Mouse (Mus musculus): ENCODE measurements around the gene Hlf. TPM values are rescaled to one million over a fixed set of nuclear protein-coding genes. Genes with fewer than 3 reads are reported as not detected.
A peak's percentile ranks its signal among the peaks of the same experiment; 100 is the strongest.

Hlf gene
- polyA plus RNA-seq, 1 experiment from 2014 or later: 0.92 TPM

GRCm38 (mm10) chr11:90306993-90307392 is 83.7 kb downstream of the Hlf start:
- Histone ChIP-seq H3K36me3 (ENCODE audit: control insufficient read depth, insufficient read depth, low read length) (no peaks in the 10 kb centered on the region), H3K4me2 (ENCODE audit: low read length) (no peak overlapping the region), H3K4me1 (replicated peaks; ENCODE audit: control insufficient read depth, insufficient read depth, low read length) (no peaks in the 10 kb centered on the region), H3K9ac (ENCODE audit: low read length) (no peak overlapping the region), H3K4me3 (ENCODE audit: low read depth, low read length) (no peak overlapping the region), H3K27me3 (replicated peaks; ENCODE audit: control insufficient read depth, insufficient read depth, low read length) (no peaks in the 10 kb centered on the region), H3K9me3 (ENCODE audit: control insufficient read depth, low read length) (no peaks in the 10 kb centered on the region), H3K27ac (ENCODE audit: low read depth) (no peak overlapping the region)
- no peak for ATAC-seq (replicated peaks; ENCODE audit: low FRiP score, low TSS enrichment, low read depth)
- 55% methylated on average over 6 of the region's 6 CpGs for WGBS
- DNase-seq (ENCODE audit: low spot score): peak; percentile 74

GRCm38 (mm10) chr11:90306067-90306466 is 84.6 kb downstream of the Hlf start:
- Histone ChIP-seq H3K9me3 (ENCODE audit: control insufficient read depth, low read length) (no peaks in the 10 kb centered on the region), H3K27me3 (replicated peaks; ENCODE audit: control insufficient read depth, insufficient read depth, low read length) (no peaks in the 10 kb centered on the region), H3K4me3 (ENCODE audit: low read depth, low read length) (no peak overlapping the region), H3K4me2 (ENCODE audit: low read length) (no peak overlapping the region), H3K9ac (ENCODE audit: low read length) (no peak overlapping the region), H3K36me3 (ENCODE audit: control insufficient read depth, insufficient read depth, low read length) (no peaks in the 10 kb centered on the region), H3K4me1 (replicated peaks; ENCODE audit: control insufficient read depth, insufficient read depth, low read length) (no peaks in the 10 kb centered on the region), H3K27ac (ENCODE audit: low read depth) (no peak overlapping the region)
- no peak for ATAC-seq (replicated peaks; ENCODE audit: low FRiP score, low TSS enrichment, low read depth)
- peak; percentile 36 for DNase-seq (ENCODE audit: low spot score)
- 90% methylated on average over 5 of the region's 5 CpGs for WGBS

GRCm38 (mm10) chr11:90294622-90295021 is 96.1 kb downstream of the Hlf start:
- no peak overlapping the region for H3K27ac ChIP-seq (ENCODE audit: low read depth)
- no peaks in the 10 kb centered on the region for H3K27me3 ChIP-seq (replicated peaks; ENCODE audit: control insufficient read depth, insufficient read depth, low read length)
- H3K4me3 ChIP-seq (ENCODE audit: low read depth, low read length): no peak overlapping the region
- no peaks in the 10 kb centered on the region for H3K36me3 ChIP-seq (ENCODE audit: control insufficient read depth, insufficient read depth, low read length)
- H3K9ac ChIP-seq (ENCODE audit: low read length): no peak overlapping the region
- no peaks in the 10 kb centered on the region for H3K4me1 ChIP-seq (replicated peaks; ENCODE audit: control insufficient read depth, insufficient read depth, low read length)
- WGBS: 94% methylated on average over 2 of the region's 2 CpGs
- no peaks in the 10 kb centered on the region for H3K9me3 ChIP-seq (ENCODE audit: control insufficient read depth, low read length)
- no peak overlapping the region for H3K4me2 ChIP-seq (ENCODE audit: low read length)
- no peak for DNase-seq (ENCODE audit: low spot score)
- no peak for ATAC-seq (replicated peaks; ENCODE audit: low FRiP score, low TSS enrichment, low read depth)

GRCm38 (mm10) chr11:90292766-90293165 is 97.9 kb downstream of the Hlf start:
- ATAC-seq (replicated peaks; ENCODE audit: low FRiP score, low TSS enrichment, low read depth): no peak
- Histone ChIP-seq H3K36me3 (ENCODE audit: control insufficient read depth, insufficient read depth, low read length) (no peaks in the 10 kb centered on the region), H3K4me1 (replicated peaks; ENCODE audit: control insufficient read depth, insufficient read depth, low read length) (no peaks in the 10 kb centered on the region), H3K9ac (ENCODE audit: low read length) (no peak overlapping the region), H3K4me3 (ENCODE audit: low read depth, low read length) (no peak overlapping the region), H3K4me2 (ENCODE audit: low read length) (no peak overlapping the region), H3K27me3 (replicated peaks; ENCODE audit: control insufficient read depth, insufficient read depth, low read length) (no peaks in the 10 kb centered on the region), H3K27ac (ENCODE audit: low read depth) (no peak overlapping the region), H3K9me3 (ENCODE audit: control insufficient read depth, low read length) (no peaks in the 10 kb centered on the region)
- no peak for DNase-seq (ENCODE audit: low spot score)

GRCm38 (mm10) chr11:90291156-90291555 is 99.5 kb downstream of the Hlf start:
- H3K4me1 ChIP-seq (replicated peaks; ENCODE audit: control insufficient read depth, insufficient read depth, low read length): no peaks in the 10 kb centered on the region
- no peak overlapping the region for H3K4me3 ChIP-seq (ENCODE audit: low read depth, low read length)
- H3K36me3 ChIP-seq (ENCODE audit: control insufficient read depth, insufficient read depth, low read length): no peaks in the 10 kb centered on the region
- H3K9me3 ChIP-seq (ENCODE audit: control insufficient read depth, low read length): no peaks in the 10 kb centered on the region
- DNase-seq (ENCODE audit: low spot score) (no peak), ATAC-seq (replicated peaks; ENCODE audit: low FRiP score, low TSS enrichment, low read depth) (no peak)
- no peak overlapping the region for H3K4me2 ChIP-seq (ENCODE audit: low read length)
- no peak overlapping the region for H3K9ac ChIP-seq (ENCODE audit: low read length)
- no peaks in the 10 kb centered on the region for H3K27me3 ChIP-seq (replicated peaks; ENCODE audit: control insufficient read depth, insufficient read depth, low read length)
- 73% methylated on average over 4 of the region's 4 CpGs for WGBS
- no peak overlapping the region for H3K27ac ChIP-seq (ENCODE audit: low read depth)

- Histone ChIP-seq H3K4me1 (replicated peaks; ENCODE audit: control insufficient read depth, insufficient read depth, low read length) (no peaks in the 10 kb centered on the region), H3K4me2 (ENCODE audit: low read length) (no peak overlapping the region), H3K27ac (ENCODE audit: low read depth) (no peak overlapping the region), H3K4me3 (ENCODE audit: low read depth, low read length) (no peak overlapping the region), H3K9me3 (ENCODE audit: control insufficient read depth, low read length) (no peaks in the 10 kb centered on the region), H3K36me3 (ENCODE audit: control insufficient read depth, insufficient read depth, low read length) (no peaks in the 10 kb centered on the region), H3K27me3 (replicated peaks; ENCODE audit: control insufficient read depth, insufficient read depth, low read length) (no peaks in the 10 kb centered on the region), H3K9ac (ENCODE audit: low read length) (no peak overlapping the region)
- 80% methylated on average over 6 of the region's 6 CpGs for WGBS
- ATAC-seq (replicated peaks; ENCODE audit: low FRiP score, low TSS enrichment, low read depth) (no peak), DNase-seq (ENCODE audit: low spot score) (peak; percentile 28)
Observed at GRCm38 (mm10) chr11:90286550-90287154, 104.0 kb downstream of the Hlf start.

Other genes starting within 250 kb of the Hlf start
- gene Gm45716, start 203.2 kb downstream of the Hlf start, polyA plus RNA-seq (2014; fragmentation: Nextera tagmentation; extraction: Ambion mirVana): 13.2 and 13.3 TPM in 2 replicates
- 35.5 and 41.1 TPM in 2 replicates for gene Mmd, start 141.4 kb downstream of the Hlf start, polyA plus RNA-seq (2014; fragmentation: Nextera tagmentation; extraction: Ambion mirVana)
- gene Stxbp4, start 247.2 kb upstream of the Hlf start, polyA plus RNA-seq (2014; fragmentation: Nextera tagmentation; extraction: Ambion mirVana): 18.7 and 23.5 TPM in 2 replicates
- gene Cox11, start 247.3 kb upstream of the Hlf start, polyA plus RNA-seq (2014; fragmentation: Nextera tagmentation; extraction: Ambion mirVana): 24.8 and 25.9 TPM in 2 replicates

Data from intestine, embryonic 14.5 days (tissue).